Mouse (Mus musculus) lung, embryonic 15.5 days (tissue): ENCODE results near the gene Paqr3. TPM values are rescaled to one million over a fixed set of nuclear protein-coding genes. Genes with fewer than 3 reads are reported as not detected.

ENCODE experiments used
- ATAC-seq: fragments of 200-750 bp; cut with Nextera tagmentation; 2 replicates; pipeline ENCODE4 v1.8.0; 2017; ENCODE audit warnings: moderate number of reproducible peaks, borderline replicate concordance; ENCODE audit not compliant: low FRiP score, low TSS enrichment; ENCODE audit errors: extremely low read depth
- H3K27ac ChIP-seq: fragments of 300-500 bp; sonication (generic); 2 replicates; pipeline ENCODE4 v1.5.1; 2015; ENCODE audit warnings: moderate library complexity, mild to moderate bottlenecking, inconsistent platforms
- H3K27me3 ChIP-seq: fragments of 300-500 bp; sonication (generic); 2 replicates; pipeline ENCODE4 v1.6.1; 2015; ENCODE audit warnings: inconsistent platforms
- H3K36me3 ChIP-seq: fragments of 300-500 bp; sonication (generic); 2 replicates; pipeline ENCODE4 v1.6.1; 2015; ENCODE audit warnings: inconsistent platforms
- H3K4me1 ChIP-seq: fragments of 300-500 bp; sonication (generic); 2 replicates; pipeline ENCODE4 v1.6.1; 2015; ENCODE audit warnings: inconsistent platforms
- H3K4me2 ChIP-seq: fragments of 300-500 bp; sonication (generic); 2 replicates; pipeline ENCODE4 v1.6.1; 2015; ENCODE audit warnings: inconsistent platforms, mild to moderate bottlenecking, moderate library complexity
- H3K4me3 ChIP-seq: fragments of 300-500 bp; sonication (generic); 2 replicates; pipeline ENCODE4 v1.5.1; 2015; ENCODE audit warnings: mild to moderate bottlenecking, inconsistent platforms
- H3K9ac ChIP-seq: fragments of 300-500 bp; sonication (generic); 2 replicates; pipeline ENCODE4 v1.6.1; 2015; ENCODE audit warnings: inconsistent platforms
- H3K9me3 ChIP-seq: fragments of 300-500 bp; sonication (generic); 2 replicates; pipeline ENCODE4 v1.6.1; 2016; ENCODE audit warnings: inconsistent platforms
- WGBS: fragments of 180-500 bp; shearing (Covaris S2); methylation state at CpG from one replicate; pipeline ENCODE4 v1.1.7; 2015; 5-methylcytosine and 5-hydroxymethylcytosine counted together
- polyA plus RNA-seq: library from polyadenylated mRNA; unstranded; fragments of >200 nt; fragmentation: Nextera tagmentation; extraction: Ambion mirVana; gene quantifications from 2 replicates; pipeline ENCODE4 v1.2.1, GENCODE M21; 2015

The Paqr3 gene
- polyA plus RNA-seq, 1 experiment from 2014 or later, result 2.4 TPM

DNA sequence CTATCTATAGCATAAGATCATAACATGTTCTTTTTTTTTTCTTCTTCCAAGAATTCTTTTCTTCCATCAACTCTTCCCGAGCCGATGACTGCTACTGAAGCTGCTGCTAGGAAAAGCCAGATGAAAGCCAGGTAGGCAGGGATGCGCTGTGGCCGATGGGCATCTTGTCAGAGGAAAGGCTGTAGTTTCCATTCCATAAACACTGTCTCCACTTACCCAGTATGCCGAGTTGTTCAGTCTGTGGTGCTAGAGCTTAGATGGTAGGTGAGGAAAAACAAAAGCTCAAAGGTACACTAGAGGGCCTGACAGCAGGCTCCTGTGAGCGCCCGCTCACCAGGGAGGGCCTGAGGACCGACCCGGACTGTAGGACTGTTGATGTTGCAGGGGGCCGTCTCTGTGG is 56.6 kb downstream of the Paqr3 start:
- WGBS, result 76% methylated on average over 10 of the region's 10 CpGs

GRCm38 (mm10) chr5:97054166-97054565 is 57.2 kb downstream of the Paqr3 start:
- H3K4me2 ChIP-seq, result no peak overlapping the region
- peaks cover 17% of the 10 kb centered on the region; the same call in 1 of the 2 replicates for H3K36me3 ChIP-seq
- 85% methylated on average over 5 of the region's 5 CpGs for WGBS
- H3K27ac ChIP-seq, result no peak overlapping the region
- H3K27me3 ChIP-seq, result no peaks in the 10 kb centered on the region
- no peak for ATAC-seq
- H3K9ac ChIP-seq, result no peak overlapping the region
- no peaks in the 10 kb centered on the region for H3K9me3 ChIP-seq
- no peaks in the 10 kb centered on the region for H3K4me1 ChIP-seq
- no peak overlapping the region for H3K4me3 ChIP-seq

More for the DNA sequence above, 56.6 kb downstream of the Paqr3 start:
- no peaks in the 10 kb centered on the region for H3K4me1 ChIP-seq
- no peak overlapping the region for H3K4me2 ChIP-seq
- H3K9me3 ChIP-seq, result no peaks in the 10 kb centered on the region
- ATAC-seq, result no peak
- peaks cover 17% of the 10 kb centered on the region; the same call in 1 of the 2 replicates for H3K36me3 ChIP-seq
- no peak overlapping the region for H3K9ac ChIP-seq
- H3K27me3 ChIP-seq, result no peaks in the 10 kb centered on the region
- H3K4me3 ChIP-seq, result no peak overlapping the region
- H3K27ac ChIP-seq, result no peak overlapping the region

DNA sequence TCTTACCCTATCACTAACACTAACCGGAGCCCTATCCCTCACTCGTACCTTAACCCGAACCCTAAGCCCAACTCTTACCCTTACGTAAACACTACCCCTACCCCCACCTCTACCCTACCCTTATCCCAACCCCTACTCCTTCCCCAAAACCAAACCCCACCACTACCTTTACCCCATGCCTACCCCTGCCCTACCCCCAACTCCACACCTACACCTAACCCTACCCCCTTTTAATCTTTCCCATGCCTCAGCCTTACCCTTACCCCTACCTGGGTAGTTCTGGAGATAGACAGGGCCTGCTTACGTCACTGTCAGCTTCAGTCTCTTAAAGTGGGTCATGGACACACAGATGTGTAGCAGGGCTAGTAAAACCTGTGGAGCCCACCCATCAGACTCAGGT is 62.5 kb downstream of the Paqr3 start:
- Histone ChIP-seq H3K4me2 (no peak overlapping the region), H3K27ac (no peak overlapping the region), H3K36me3 (0 out of 2 replicates have a peak, but pooled peaks cover 3% of the 10 kb centered on the region), H3K9me3 (no peaks in the 10 kb centered on the region), H3K9ac (no peak overlapping the region), H3K4me1 (no peaks in the 10 kb centered on the region), H3K27me3 (no peaks in the 10 kb centered on the region), H3K4me3 (no peak overlapping the region)
- WGBS, result 90% methylated on average over 5 of the region's 5 CpGs
- no peak; the same call in 1 of the 2 replicates for ATAC-seq

GRCm38 (mm10) chr5:97046680-97047079 is 64.7 kb downstream of the Paqr3 start:
- 87% methylated on average over 10 of the region's 10 CpGs for WGBS
- ATAC-seq, result no peak
- no peak overlapping the region for H3K4me2 ChIP-seq
- no peaks in the 10 kb centered on the region for H3K27me3 ChIP-seq
- H3K4me3 ChIP-seq, result no peak overlapping the region
- no peak overlapping the region for H3K27ac ChIP-seq
- H3K9me3 ChIP-seq, result no peaks in the 10 kb centered on the region
- no peaks in the 10 kb centered on the region for H3K36me3 ChIP-seq
- H3K9ac ChIP-seq, result no peak overlapping the region
- no peaks in the 10 kb centered on the region for H3K4me1 ChIP-seq

DNA sequence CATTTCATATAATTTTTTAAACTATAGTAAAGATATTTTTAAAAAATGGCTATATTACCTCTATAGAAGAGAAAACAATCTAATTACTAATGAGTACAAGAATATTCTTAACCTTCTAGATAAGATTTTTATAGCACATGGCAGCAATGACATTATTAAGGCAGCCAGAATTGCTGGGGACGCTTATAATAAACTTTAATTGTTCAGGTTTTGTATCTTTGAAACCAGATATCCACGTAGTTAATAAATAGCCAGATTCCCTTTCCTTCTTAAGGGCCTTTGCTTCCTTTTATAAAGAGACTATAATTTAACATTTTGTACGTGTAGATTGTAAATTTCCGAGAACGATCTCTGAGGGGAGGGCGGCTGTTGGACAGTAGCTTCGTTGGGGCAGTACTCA is 66.1 kb downstream of the Paqr3 start:
- no peaks in the 10 kb centered on the region for H3K4me1 ChIP-seq
- H3K27me3 ChIP-seq, result no peaks in the 10 kb centered on the region
- no peak overlapping the region for H3K4me3 ChIP-seq
- H3K9me3 ChIP-seq, result no peaks in the 10 kb centered on the region
- H3K4me2 ChIP-seq, result no peak overlapping the region
- WGBS, result 84% methylated on average over 7 of the region's 7 CpGs
- no peak overlapping the region for H3K27ac ChIP-seq
- ATAC-seq, result no peak
- no peak overlapping the region for H3K9ac ChIP-seq
- H3K36me3 ChIP-seq, result no peaks in the 10 kb centered on the region

Other genes with a start within 250 kb of the Paqr3 start
- gene Bmp2k, start 113.9 kb downstream of the Paqr3 start, polyA plus RNA-seq, result 11.2 TPM in 2 replicates